Mouse (Mus musculus): ENCODE measurements around the gene Nhlh2.

- peak; percentile 69 for TF ChIP-seq CTCF (IDR thresholded peaks at IDR 0.05; ENCODE audit: low read depth)
- no peak for TF ChIP-seq EP300 (optimal IDR thresholded peaks at IDR 0.05)
Measured at GRCm38 (mm10) chr3:102027880-102028279, 18.0 kb downstream of the Nhlh2 start.

Measured in stomach, postnatal 0 days (tissue).